Mouse (Mus musculus): ENCODE results near the gene Tcp10c. TPM values are rescaled to one million over a fixed set of nuclear protein-coding genes. Genes with fewer than 3 reads are reported as not detected.
"Not testable (repeated sequence)": the region's sequence is repeated elsewhere in the genome, so short reads cannot be mapped to it uniquely, and the experiment has no call there.

Tcp10c gene
- polyA plus RNA-seq, 1 experiment from 2014 or later: not detected

GRCm38 (mm10) chr17:13403527-13404131 lies 49.3 kb downstream of the Tcp10c start:
- WGBS: 80% methylated on average over 5 of the region's 5 CpGs
- not testable (repeated sequence) for H3K27ac ChIP-seq; H3K4me2 ChIP-seq; H3K27me3 ChIP-seq (replicated peaks); H3K4me3 ChIP-seq; H3K9me3 ChIP-seq; ATAC-seq (replicated peaks); H3K36me3 ChIP-seq (replicated peaks); H3K4me1 ChIP-seq; H3K9ac ChIP-seq

- not testable (repeated sequence) for H3K36me3 ChIP-seq (replicated peaks); ATAC-seq (replicated peaks); H3K27me3 ChIP-seq (replicated peaks); H3K9ac ChIP-seq; H3K4me3 ChIP-seq; H3K4me1 ChIP-seq; H3K27ac ChIP-seq; H3K4me2 ChIP-seq; H3K9me3 ChIP-seq
- 77% methylated on average over 3 of the region's 3 CpGs for WGBS
Measured at GRCm38 (mm10) chr17:13406023-13406422, 51.7 kb downstream of the Tcp10c start.

- H3K4me1 ChIP-seq; H3K9me3 ChIP-seq; H3K27me3 ChIP-seq (replicated peaks); H3K27ac ChIP-seq; H3K36me3 ChIP-seq (replicated peaks); H3K9ac ChIP-seq; ATAC-seq (replicated peaks); H3K4me2 ChIP-seq; H3K4me3 ChIP-seq: not testable (repeated sequence)
- WGBS: 89% methylated on average over 6 of the region's 6 CpGs
Measured at GRCm38 (mm10) chr17:13406701-13407100, 52.3 kb downstream of the Tcp10c start.

GRCm38 (mm10) chr17:13407621-13408256 lies 53.4 kb downstream of the Tcp10c start:
- H3K4me1 ChIP-seq; H3K4me3 ChIP-seq; H3K9ac ChIP-seq; H3K27me3 ChIP-seq (replicated peaks); H3K4me2 ChIP-seq; H3K36me3 ChIP-seq (replicated peaks); H3K9me3 ChIP-seq; H3K27ac ChIP-seq; ATAC-seq (replicated peaks): not testable (repeated sequence)
- WGBS: 97% methylated on average over 3 of the region's 4 CpGs

GRCm38 (mm10) chr17:13408257-13408633 lies 53.9 kb downstream of the Tcp10c start:
- not testable (repeated sequence) for H3K27me3 ChIP-seq (replicated peaks); H3K9ac ChIP-seq; H3K4me3 ChIP-seq; H3K36me3 ChIP-seq (replicated peaks); H3K27ac ChIP-seq; H3K4me2 ChIP-seq; H3K9me3 ChIP-seq; ATAC-seq (replicated peaks); H3K4me1 ChIP-seq
- WGBS: 96% methylated on average over 11 of the region's 11 CpGs

GRCm38 (mm10) chr17:13421022-13421591 lies 66.7 kb downstream of the Tcp10c start:
- not testable (repeated sequence) for ATAC-seq (replicated peaks); H3K9ac ChIP-seq
- 89% methylated on average over 10 of the region's 12 CpGs for WGBS

GRCm38 (mm10) chr17:13422638-13423037 lies 68.3 kb downstream of the Tcp10c start:
- H3K27me3 ChIP-seq (replicated peaks); H3K27ac ChIP-seq; H3K4me1 ChIP-seq; H3K9ac ChIP-seq; H3K9me3 ChIP-seq; H3K4me3 ChIP-seq; H3K36me3 ChIP-seq (replicated peaks); ATAC-seq (replicated peaks); H3K4me2 ChIP-seq: not testable (repeated sequence)
- WGBS: 85% methylated on average over 5 of the region's 5 CpGs

More at GRCm38 (mm10) chr17:13421022-13421591, 66.7 kb downstream of the Tcp10c start:
- H3K4me2 ChIP-seq; H3K4me1 ChIP-seq; H3K36me3 ChIP-seq (replicated peaks); H3K9me3 ChIP-seq; H3K27ac ChIP-seq; H3K4me3 ChIP-seq; H3K27me3 ChIP-seq (replicated peaks): not testable (repeated sequence)

GRCm38 (mm10) chr17:13423373-13424024 lies 69.1 kb downstream of the Tcp10c start:
- not testable (repeated sequence) for H3K4me1 ChIP-seq; H3K27ac ChIP-seq; H3K9me3 ChIP-seq; H3K9ac ChIP-seq; H3K4me3 ChIP-seq; H3K36me3 ChIP-seq (replicated peaks); H3K27me3 ChIP-seq (replicated peaks); H3K4me2 ChIP-seq
- 66% methylated on average over 8 of the region's 8 CpGs for WGBS
- ATAC-seq (replicated peaks): peak; percentile 33; the same call in 1 of the 2 replicates

GRCm38 (mm10) chr17:13424321-13424720 lies 69.9 kb downstream of the Tcp10c start:
- ATAC-seq (replicated peaks); H3K4me3 ChIP-seq; H3K4me1 ChIP-seq; H3K27ac ChIP-seq; H3K27me3 ChIP-seq (replicated peaks); H3K4me2 ChIP-seq; H3K9ac ChIP-seq; H3K36me3 ChIP-seq (replicated peaks); H3K9me3 ChIP-seq: not testable (repeated sequence)
- 89% methylated on average over 6 of the region's 6 CpGs for WGBS

GRCm38 (mm10) chr17:13425694-13426093 lies 71.3 kb downstream of the Tcp10c start:
- H3K4me3 ChIP-seq; H3K27ac ChIP-seq; H3K4me1 ChIP-seq; H3K36me3 ChIP-seq (replicated peaks); H3K4me2 ChIP-seq; H3K9ac ChIP-seq; H3K27me3 ChIP-seq (replicated peaks); H3K9me3 ChIP-seq; ATAC-seq (replicated peaks): not testable (repeated sequence)
- 77% methylated on average over 2 of the region's 5 CpGs for WGBS

- WGBS: 88% methylated on average over 4 of the region's 6 CpGs
- not testable (repeated sequence) for ATAC-seq (replicated peaks)
Measured at GRCm38 (mm10) chr17:13426508-13426907, 72.1 kb downstream of the Tcp10c start.

More at GRCm38 (mm10) chr17:13426508-13426907, 72.1 kb downstream of the Tcp10c start:
- not testable (repeated sequence) for H3K4me1 ChIP-seq; H3K4me2 ChIP-seq; H3K27me3 ChIP-seq (replicated peaks); H3K27ac ChIP-seq; H3K4me3 ChIP-seq; H3K36me3 ChIP-seq (replicated peaks); H3K9me3 ChIP-seq; H3K9ac ChIP-seq

Measured in midbrain, embryonic 15.5 days (tissue).